Mouse (Mus musculus): ENCODE data around the gene C2cd5.
A peak's percentile ranks its signal among the peaks of the same experiment; 100 is the strongest.
"Not testable (repeated sequence)": the region's sequence is repeated elsewhere in the genome, so short reads cannot be mapped to it uniquely, and the experiment has no call there.

The C2cd5 gene

GRCm38 (mm10) chr6:143030521-143030920 lies 69.4 kb downstream of the C2cd5 start:
- no peak for ATAC-seq (ENCODE audit: insufficient number of reproducible peaks, low FRiP score, low TSS enrichment)

GRCm38 (mm10) chr6:143027896-143028295 lies 72.0 kb downstream of the C2cd5 start:
- ATAC-seq (ENCODE audit: insufficient number of reproducible peaks, low FRiP score, low TSS enrichment), result no peak

GRCm38 (mm10) chr6:143027402-143027801 lies 72.5 kb downstream of the C2cd5 start:
- no peak for ATAC-seq (ENCODE audit: insufficient number of reproducible peaks, low FRiP score, low TSS enrichment)

- ATAC-seq (ENCODE audit: insufficient number of reproducible peaks, low FRiP score, low TSS enrichment), result no peak
These were observed 76.2 kb downstream of the C2cd5 start for GRCm38 (mm10) chr6:143023691-143024090.

- ATAC-seq (ENCODE audit: insufficient number of reproducible peaks, low FRiP score, low TSS enrichment), result no peak
These were observed 78.2 kb downstream of the C2cd5 start for GRCm38 (mm10) chr6:143021756-143022155.

- peak; percentile 36; the same call in 1 of the 2 replicates for ATAC-seq (ENCODE audit: insufficient number of reproducible peaks, low FRiP score, low TSS enrichment)
These were observed 79.3 kb downstream of the C2cd5 start for GRCm38 (mm10) chr6:143020647-143021046.

- ATAC-seq (ENCODE audit: insufficient number of reproducible peaks, low FRiP score, low TSS enrichment), result no peak
These were observed 79.8 kb downstream of the C2cd5 start for GRCm38 (mm10) chr6:143020146-143020545.

- no peak for ATAC-seq (ENCODE audit: insufficient number of reproducible peaks, low FRiP score, low TSS enrichment)
These were observed 87.3 kb downstream of the C2cd5 start for GRCm38 (mm10) chr6:143012513-143013215.

GRCm38 (mm10) chr6:143008865-143009264 lies 91.1 kb downstream of the C2cd5 start:
- ATAC-seq (ENCODE audit: insufficient number of reproducible peaks, low FRiP score, low TSS enrichment), result no peak

GRCm38 (mm10) chr6:143005209-143005608 lies 94.7 kb downstream of the C2cd5 start:
- not testable (repeated sequence) for ATAC-seq (ENCODE audit: insufficient number of reproducible peaks, low FRiP score, low TSS enrichment)

- no peak for ATAC-seq (ENCODE audit: insufficient number of reproducible peaks, low FRiP score, low TSS enrichment)
These were observed 95.1 kb downstream of the C2cd5 start for GRCm38 (mm10) chr6:143004801-143005200.

GRCm38 (mm10) chr6:142998221-142998999 lies 101.5 kb downstream of the C2cd5 start:
- no peak for ATAC-seq (ENCODE audit: insufficient number of reproducible peaks, low FRiP score, low TSS enrichment)

GRCm38 (mm10) chr6:142996887-142997286 lies 103.1 kb downstream of the C2cd5 start:
- no peak for ATAC-seq (ENCODE audit: insufficient number of reproducible peaks, low FRiP score, low TSS enrichment)

- no peak for ATAC-seq (ENCODE audit: insufficient number of reproducible peaks, low FRiP score, low TSS enrichment)
These were observed 104.4 kb downstream of the C2cd5 start for GRCm38 (mm10) chr6:142995567-142995966.

GRCm38 (mm10) chr6:142994821-142995220 lies 105.1 kb downstream of the C2cd5 start:
- ATAC-seq (ENCODE audit: insufficient number of reproducible peaks, low FRiP score, low TSS enrichment), result no peak

- ATAC-seq (ENCODE audit: insufficient number of reproducible peaks, low FRiP score, low TSS enrichment), result no peak
These were observed 105.9 kb downstream of the C2cd5 start for GRCm38 (mm10) chr6:142993705-142994698.

- ATAC-seq (ENCODE audit: insufficient number of reproducible peaks, low FRiP score, low TSS enrichment), result no peak
These were observed 107.0 kb downstream of the C2cd5 start for GRCm38 (mm10) chr6:142992971-142993370.

GRCm38 (mm10) chr6:142992099-142992498 lies 107.8 kb downstream of the C2cd5 start:
- ATAC-seq (ENCODE audit: insufficient number of reproducible peaks, low FRiP score, low TSS enrichment), result no peak

GRCm38 (mm10) chr6:142991391-142992059 lies 108.4 kb downstream of the C2cd5 start:
- ATAC-seq (ENCODE audit: insufficient number of reproducible peaks, low FRiP score, low TSS enrichment), result no peak

GRCm38 (mm10) chr6:142990516-142990915 lies 109.4 kb downstream of the C2cd5 start:
- no peak for ATAC-seq (ENCODE audit: insufficient number of reproducible peaks, low FRiP score, low TSS enrichment)
